Mouse (Mus musculus): Measurements from ENCODE around the gene Kcnh4. TPM values are rescaled to one million over a fixed set of nuclear protein-coding genes. Genes with fewer than 3 reads are reported as not detected.

The Kcnh4 gene
- polyA plus RNA-seq, 1 experiment from 2014 or later, result 1.1 TPM

GRCm38 (mm10) chr11:100722493-100723028 is 37.2 kb downstream of the Kcnh4 start:
- Histone ChIP-seq H3K36me3 (peaks cover 33% of the 10 kb centered on the region), H3K9me3 (replicated peaks) (no peaks in the 10 kb centered on the region), H3K4me3 (no peak overlapping the region), H3K27me3 (ENCODE audit: low read depth, poor library complexity, severe bottlenecking) (no peaks in the 10 kb centered on the region), H3K27ac (replicated peaks) (no peak overlapping the region), H3K4me1 (peaks cover 27% of the 10 kb centered on the region)
- WGBS, result 65% methylated on average over 2 of the region's 2 CpGs
- no peak for DNase-seq (ENCODE audit: low spot score)

GRCm38 (mm10) chr11:100721776-100722492 is 37.8 kb downstream of the Kcnh4 start:
- Histone ChIP-seq H3K27ac (replicated peaks) (peak overlapping the region; percentile 6; the same call in 1 of the 2 replicates), H3K4me3 (no peak overlapping the region), H3K4me1 (peaks cover 27% of the 10 kb centered on the region), H3K9me3 (replicated peaks) (no peaks in the 10 kb centered on the region), H3K27me3 (ENCODE audit: low read depth, poor library complexity, severe bottlenecking) (no peaks in the 10 kb centered on the region), H3K36me3 (peaks cover 35% of the 10 kb centered on the region)
- WGBS, result 71% methylated on average over 8 of the region's 8 CpGs
- no peak for DNase-seq (ENCODE audit: low spot score)

- no peaks in the 10 kb centered on the region for H3K27me3 ChIP-seq (ENCODE audit: low read depth, poor library complexity, severe bottlenecking)
- 71% methylated on average over 4 of the region's 4 CpGs for WGBS
- peak overlapping the region; percentile 35 for H3K27ac ChIP-seq (replicated peaks)
Observed at GRCm38 (mm10) chr11:100721254-100721653, 38.5 kb downstream of the Kcnh4 start.

GRCm38 (mm10) chr11:100720345-100720744 is 39.4 kb downstream of the Kcnh4 start:
- H3K36me3 ChIP-seq, result peaks cover 50% of the 10 kb centered on the region
- no peaks in the 10 kb centered on the region for H3K27me3 ChIP-seq (ENCODE audit: low read depth, poor library complexity, severe bottlenecking)
- H3K9me3 ChIP-seq (replicated peaks), result no peaks in the 10 kb centered on the region
- H3K4me3 ChIP-seq, result no peak overlapping the region
- peak overlapping the region; percentile 35; the same call in 1 of the 2 replicates for H3K27ac ChIP-seq (replicated peaks)
- WGBS, result 83% methylated on average over 5 of the region's 5 CpGs
- no peak for DNase-seq (ENCODE audit: low spot score)
- peaks cover 30% of the 10 kb centered on the region for H3K4me1 ChIP-seq

More at GRCm38 (mm10) chr11:100721254-100721653, 38.5 kb downstream of the Kcnh4 start:
- Histone ChIP-seq H3K4me1 (peaks cover 27% of the 10 kb centered on the region), H3K4me3 (no peak overlapping the region), H3K9me3 (replicated peaks) (no peaks in the 10 kb centered on the region), H3K36me3 (peaks cover 41% of the 10 kb centered on the region)
- no peak for DNase-seq (ENCODE audit: low spot score)

- Histone ChIP-seq H3K36me3 (peaks cover 53% of the 10 kb centered on the region), H3K4me1 (peaks cover 34% of the 10 kb centered on the region), H3K27me3 (ENCODE audit: low read depth, poor library complexity, severe bottlenecking) (no peaks in the 10 kb centered on the region), H3K9me3 (replicated peaks) (no peaks in the 10 kb centered on the region), H3K27ac (replicated peaks) (no peak overlapping the region), H3K4me3 (no peak overlapping the region)
- no peak for DNase-seq (ENCODE audit: low spot score)
- 89% methylated on average over 11 of the region's 11 CpGs for WGBS
Observed at GRCm38 (mm10) chr11:100719893-100720292, 39.8 kb downstream of the Kcnh4 start.

GRCm38 (mm10) chr11:100719312-100719711 is 40.4 kb downstream of the Kcnh4 start:
- H3K4me1 ChIP-seq, result peaks cover 37% of the 10 kb centered on the region
- no peak overlapping the region for H3K27ac ChIP-seq (replicated peaks)
- H3K36me3 ChIP-seq, result peaks cover 54% of the 10 kb centered on the region
- H3K4me3 ChIP-seq, result no peak overlapping the region
- no peaks in the 10 kb centered on the region for H3K9me3 ChIP-seq (replicated peaks)
- no peaks in the 10 kb centered on the region for H3K27me3 ChIP-seq (ENCODE audit: low read depth, poor library complexity, severe bottlenecking)
- DNase-seq (ENCODE audit: low spot score), result no peak
- 89% methylated on average over 3 of the region's 3 CpGs for WGBS

- Histone ChIP-seq H3K4me1 (peaks cover 41% of the 10 kb centered on the region), H3K36me3 (peaks cover 54% of the 10 kb centered on the region), H3K27me3 (ENCODE audit: low read depth, poor library complexity, severe bottlenecking) (no peaks in the 10 kb centered on the region), H3K27ac (replicated peaks) (no peak overlapping the region), H3K9me3 (replicated peaks) (no peaks in the 10 kb centered on the region), H3K4me3 (no peak overlapping the region)
- 95% methylated on average over 4 of the region's 4 CpGs for WGBS
- no peak for DNase-seq (ENCODE audit: low spot score)
Observed at GRCm38 (mm10) chr11:100718866-100719265, 40.9 kb downstream of the Kcnh4 start.

GRCm38 (mm10) chr11:100718462-100718861 is 41.3 kb downstream of the Kcnh4 start:
- DNase-seq (ENCODE audit: low spot score), result no peak
- Histone ChIP-seq H3K27ac (replicated peaks) (no peak overlapping the region), H3K4me3 (no peak overlapping the region), H3K27me3 (ENCODE audit: low read depth, poor library complexity, severe bottlenecking) (no peaks in the 10 kb centered on the region), H3K4me1 (peaks cover 45% of the 10 kb centered on the region), H3K36me3 (peaks cover 54% of the 10 kb centered on the region), H3K9me3 (replicated peaks) (no peaks in the 10 kb centered on the region)
- 94% methylated on average over 7 of the region's 7 CpGs for WGBS

GRCm38 (mm10) chr11:100716649-100717048 is 43.1 kb downstream of the Kcnh4 start:
- no peaks in the 10 kb centered on the region for H3K9me3 ChIP-seq (replicated peaks)
- peaks cover 52% of the 10 kb centered on the region for H3K4me1 ChIP-seq
- no peaks in the 10 kb centered on the region for H3K27me3 ChIP-seq (ENCODE audit: low read depth, poor library complexity, severe bottlenecking)
- no peak overlapping the region for H3K27ac ChIP-seq (replicated peaks)
- DNase-seq (ENCODE audit: low spot score), result no peak
- 89% methylated on average over 3 of the region's 3 CpGs for WGBS
- H3K4me3 ChIP-seq, result no peak overlapping the region
- H3K36me3 ChIP-seq, result peaks cover 54% of the 10 kb centered on the region

GRCm38 (mm10) chr11:100714948-100715347 is 44.8 kb downstream of the Kcnh4 start:
- Histone ChIP-seq H3K9me3 (replicated peaks) (no peaks in the 10 kb centered on the region), H3K27me3 (ENCODE audit: low read depth, poor library complexity, severe bottlenecking) (no peaks in the 10 kb centered on the region), H3K36me3 (peaks cover 61% of the 10 kb centered on the region), H3K4me3 (no peak overlapping the region), H3K4me1 (peaks cover 50% of the 10 kb centered on the region), H3K27ac (replicated peaks) (no peak overlapping the region)
- no peak for DNase-seq (ENCODE audit: low spot score)
- 85% methylated on average over 6 of the region's 6 CpGs for WGBS

GRCm38 (mm10) chr11:100714534-100714915 is 45.2 kb downstream of the Kcnh4 start:
- 46% methylated on average over 6 of the region's 6 CpGs for WGBS
- Histone ChIP-seq H3K4me1 (peaks cover 50% of the 10 kb centered on the region), H3K36me3 (peaks cover 61% of the 10 kb centered on the region), H3K27ac (replicated peaks) (peak overlapping the region; percentile 98), H3K9me3 (replicated peaks) (no peaks in the 10 kb centered on the region), H3K4me3 (peak overlapping the region; percentile 42), H3K27me3 (ENCODE audit: low read depth, poor library complexity, severe bottlenecking) (no peaks in the 10 kb centered on the region)
- DNase-seq (ENCODE audit: low spot score), result peak; percentile 68

- Histone ChIP-seq H3K4me3 (peak within 1 kb of the TSS; percentile 91), H3K9me3 (replicated peaks) (no peaks in the 10 kb centered on the region), H3K36me3 (peaks cover 61% of the 10 kb centered on the region), H3K4me1 (peaks cover 50% of the 10 kb centered on the region), H3K27ac (replicated peaks) (peak within 1 kb of the TSS; percentile 98), H3K27me3 (ENCODE audit: low read depth, poor library complexity, severe bottlenecking) (no peaks in the 10 kb centered on the region)
- peak; percentile 68 for DNase-seq (ENCODE audit: low spot score)
- 2% methylated on average over 38 of the region's 38 CpGs for WGBS
Observed at GRCm38 (mm10) chr11:100713735-100714533, 45.8 kb downstream of the Kcnh4 start, which contains the start of gene Hspb9. TSS of gene Hspb9 (plus strand) at chr11:100713850.
